Mouse (Mus musculus) bone marrow, adult 2 months (tissue): Measurements from ENCODE around the gene Gm10778.

Source experiments
- CTCF ChIP-seq: fragments of 200-500 bp; IDR thresholded peaks from 2 replicates; pipeline ENCODE4 v1.5.1; 2011; ENCODE audit warnings: low read length, control low read depth; ENCODE audit not compliant: control insufficient read depth, insufficient read depth
- POLR2A ChIP-seq: fragments of 200-500 bp; IDR thresholded peaks from 2 replicates; pipeline ENCODE4 v1.6.1; 2011; ENCODE audit warnings: low read depth, mild to moderate bottlenecking, control low read depth, low read length, borderline replicate concordance; ENCODE audit not compliant: control insufficient read depth

DNA sequence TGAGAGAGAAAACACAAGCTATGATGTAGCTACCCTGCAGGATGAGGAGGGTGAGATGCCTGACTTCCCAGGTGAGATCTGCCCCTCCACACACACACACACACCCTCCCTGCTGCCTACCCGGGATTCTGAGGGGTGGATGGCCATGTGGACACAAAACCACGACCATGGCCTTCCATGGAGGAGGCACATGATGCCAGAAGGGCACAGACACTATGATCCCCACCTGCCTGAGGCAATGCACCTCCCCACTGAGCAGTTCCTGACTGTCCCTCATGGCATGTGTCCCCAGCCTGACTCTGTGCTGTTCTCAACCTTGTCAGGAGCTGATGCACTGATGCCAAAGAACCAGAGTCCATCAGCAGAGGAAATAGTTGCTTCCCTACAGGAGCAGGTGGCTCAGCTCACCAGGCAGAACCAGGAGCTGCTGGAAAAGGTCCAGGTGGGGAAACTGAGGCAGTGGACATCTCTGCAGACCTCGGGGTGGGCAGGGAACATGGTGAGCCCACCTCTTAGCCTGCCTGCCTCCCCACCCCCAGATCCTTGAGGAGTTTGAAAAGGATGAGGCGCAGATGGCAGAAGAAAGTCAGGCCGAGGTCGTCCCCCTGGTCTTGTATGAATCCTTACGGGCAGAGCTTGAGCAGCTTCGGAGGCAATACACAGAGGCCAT is 6.7 kb upstream of the Gm10778 start:
- TF ChIP-seq POLR2A (no peak), CTCF (no peak)
